Mouse (Mus musculus) heart, adult 2 months (tissue): ENCODE data around the gene 1700025G04Rik. TPM values are rescaled to one million over a fixed set of nuclear protein-coding genes. Genes with fewer than 3 reads are reported as not detected.
A peak's percentile ranks its signal among the peaks of the same experiment; 100 is the strongest.

Experiments used
- DNase-seq, 2 experiments: peaks; one replicate each; pipeline ENCODE4 v3.0.0; 2021
- H3K27ac ChIP-seq: fragments of 200-600 bp; 2 replicates; pipeline ENCODE4 v1.8.1; 2022
- H3K27me3 ChIP-seq: fragments of 200-500 bp; 2 replicates; pipeline ENCODE4 v1.6.1; 2012; ENCODE audit warnings: mild to moderate bottlenecking, low read length, inconsistent platforms, mixed read lengths; ENCODE audit not compliant: control insufficient read depth, insufficient read depth
- H3K36me3 ChIP-seq: fragments of 200-500 bp; 2 replicates; pipeline ENCODE4 v1.6.1; 2012; ENCODE audit warnings: low read length, inconsistent platforms; ENCODE audit not compliant: control insufficient read depth, insufficient read depth
- H3K4me1 ChIP-seq: fragments of 200-500 bp; 2 replicates; pipeline ENCODE4 v1.6.1; 2011; ENCODE audit warnings: low read length; ENCODE audit not compliant: control insufficient read depth, insufficient read depth
- H3K4me3 ChIP-seq: fragments of 200-600 bp; 2 replicates; pipeline ENCODE4 v1.8.1; 2022
- H3K79me2 ChIP-seq: fragments of 200-500 bp; replicated peaks from 2 replicates; pipeline ENCODE4 v1.6.1; 2012; ENCODE audit warnings: mild to moderate bottlenecking, inconsistent platforms, low read length, moderate library complexity, mixed read lengths; ENCODE audit not compliant: control insufficient read depth, insufficient read depth
- H3K9ac ChIP-seq: fragments of 200-500 bp; 2 replicates; pipeline ENCODE4 v1.6.1; 2012; ENCODE audit warnings: low read depth, mild to moderate bottlenecking, control low read depth, inconsistent platforms, low read length, mixed read lengths
- CTCF ChIP-seq: fragments of 200-600 bp; IDR thresholded peaks from 2 replicates; pipeline ENCODE4 v1.8.1; 2022; ENCODE audit warnings: antibody characterized with exemption, mild to moderate bottlenecking, moderate library complexity
- EP300 ChIP-seq: fragments of 200-500 bp; IDR thresholded peaks from 2 replicates; pipeline ENCODE4 v1.6.1; 2011; ENCODE audit warnings: low read depth, low read length, control low read depth; ENCODE audit not compliant: insufficient read depth
- POLR2A ChIP-seq: fragments of 200-500 bp; IDR thresholded peaks from 2 replicates; pipeline ENCODE4 v1.6.1; 2011; ENCODE audit warnings: mild to moderate bottlenecking, low read depth, low read length, control low read depth; ENCODE audit not compliant: insufficient read depth
- WGBS: fragments of 180-500 bp; shearing (Covaris S2); methylation state at CpG from one replicate; pipeline ENCODE4 v1.1.7; 2018; 5-methylcytosine and 5-hydroxymethylcytosine counted together
- intact Hi-C: fragments of 180-260 bp; cut with DNase I; formaldehyde crosslinking; loops from one replicate; pipeline ENCODE4 v1.15.1; 2025
- polyA plus RNA-seq: library from polyadenylated mRNA; depleted of rRNA; stranded (reverse); fragments of >200 nt; gene quantifications from 2 replicates; pipeline ENCODE4 v1.2.3, GENCODE M21; 2012
- total RNA-seq, 2 experiments: library from RNA; stranded (reverse); gene quantifications; 2 replicates each; pipeline ENCODE4 v1.2.3; 2021

The 1700025G04Rik gene
- total and polyA plus RNA-seq, 3 experiments = 11.0 to 46.1 (median 40.4) TPM

GRCm38 (mm10) chr1:152106136-152106535, 16.2 kb upstream of the 1700025G04Rik start:
- intact Hi-C loops = no loop called here
- H3K4me3 ChIP-seq = no peak overlapping the region
- no peak overlapping the region for H3K9ac ChIP-seq
- no peaks in the 10 kb centered on the region for H3K36me3 ChIP-seq
- H3K27ac ChIP-seq = no peak overlapping the region
- DNase-seq = no peak
- no peaks in the 10 kb centered on the region for H3K27me3 ChIP-seq
- no peaks in the 10 kb centered on the region for H3K4me1 ChIP-seq
- H3K79me2 ChIP-seq = no peaks in the 10 kb centered on the region
- 87% methylated on average over 2 of the region's 2 CpGs for WGBS
- TF ChIP-seq EP300 = no peak
- TF ChIP-seq CTCF = no peak
- no peak for TF ChIP-seq POLR2A

DNA sequence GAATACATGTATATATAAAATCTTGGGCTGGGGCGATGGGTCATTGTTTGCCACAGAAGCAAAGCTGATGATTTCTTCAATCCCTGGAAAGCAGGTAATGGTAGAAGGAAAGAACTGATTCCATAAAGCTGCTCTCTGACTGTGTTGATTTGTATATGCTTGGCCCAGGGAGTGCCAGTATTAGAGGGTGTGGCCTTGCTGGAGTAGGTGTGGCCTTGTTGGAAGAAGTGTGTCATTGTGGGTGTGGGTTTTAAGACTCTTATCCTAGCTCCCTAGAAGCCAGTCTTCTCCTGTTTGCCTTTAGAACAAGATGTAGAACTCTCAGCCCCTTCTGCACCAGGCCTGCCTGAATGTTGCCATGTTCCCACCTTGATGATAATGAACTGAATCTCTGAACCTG, 15.3 kb upstream of the 1700025G04Rik start:
- 98% methylated on average over 1 of the region's 1 CpGs for WGBS
- no peak for DNase-seq
- no peak overlapping the region for H3K27ac ChIP-seq

GRCm38 (mm10) chr1:152101746-152102145, 11.8 kb upstream of the 1700025G04Rik start:
- Histone ChIP-seq H3K4me3 (no peak overlapping the region), H3K27me3 (no peaks in the 10 kb centered on the region), H3K4me1 (no peaks in the 10 kb centered on the region), H3K36me3 (no peaks in the 10 kb centered on the region), H3K79me2 (no peaks in the 10 kb centered on the region), H3K9ac (no peak overlapping the region), H3K27ac (no peak overlapping the region)
- DNase-seq = no peak
- WGBS = 64% methylated on average over 5 of the region's 5 CpGs
- intact Hi-C loops = no loop called here
- TF ChIP-seq EP300 = no peak
- no peak for TF ChIP-seq POLR2A
- TF ChIP-seq CTCF = no peak

More for the DNA sequence above, 15.3 kb upstream of the 1700025G04Rik start:
- Histone ChIP-seq H3K27me3 (no peaks in the 10 kb centered on the region), H3K36me3 (no peaks in the 10 kb centered on the region), H3K4me3 (no peak overlapping the region), H3K4me1 (no peaks in the 10 kb centered on the region), H3K9ac (no peak overlapping the region), H3K79me2 (no peaks in the 10 kb centered on the region)
- TF ChIP-seq POLR2A = no peak
- TF ChIP-seq CTCF = no peak
- intact Hi-C loops = no loop called here

DNA sequence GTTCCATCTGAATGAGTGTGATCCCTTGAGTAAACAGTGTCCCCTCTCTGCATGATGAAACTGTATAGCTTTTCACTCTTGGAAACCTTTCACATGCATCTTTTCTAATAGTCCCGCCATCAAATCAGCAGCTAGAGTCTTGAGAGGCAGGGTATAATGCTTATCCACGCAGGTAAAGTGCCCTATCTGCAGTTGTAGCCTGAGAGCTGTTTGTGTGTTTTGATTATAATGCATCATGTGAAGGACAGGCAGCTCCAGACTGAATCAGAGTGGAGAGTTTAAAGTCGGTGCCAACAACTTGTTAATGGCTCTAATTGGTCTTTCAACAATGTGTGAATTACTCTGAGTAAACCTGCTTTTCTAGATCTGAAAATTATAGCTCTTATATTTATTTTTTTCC, 6.1 kb upstream of the 1700025G04Rik start:
- no peak for DNase-seq
- WGBS = 74% methylated on average over 3 of the region's 3 CpGs
- Histone ChIP-seq H3K9ac (no peak overlapping the region), H3K79me2 (no peaks in the 10 kb centered on the region), H3K27ac (no peak overlapping the region), H3K4me1 (no peaks in the 10 kb centered on the region), H3K4me3 (no peak overlapping the region), H3K27me3 (no peaks in the 10 kb centered on the region), H3K36me3 (no peaks in the 10 kb centered on the region)
- intact Hi-C loops = no loop called here
- TF ChIP-seq POLR2A (no peak), CTCF (no peak), EP300 (no peak)

DNA sequence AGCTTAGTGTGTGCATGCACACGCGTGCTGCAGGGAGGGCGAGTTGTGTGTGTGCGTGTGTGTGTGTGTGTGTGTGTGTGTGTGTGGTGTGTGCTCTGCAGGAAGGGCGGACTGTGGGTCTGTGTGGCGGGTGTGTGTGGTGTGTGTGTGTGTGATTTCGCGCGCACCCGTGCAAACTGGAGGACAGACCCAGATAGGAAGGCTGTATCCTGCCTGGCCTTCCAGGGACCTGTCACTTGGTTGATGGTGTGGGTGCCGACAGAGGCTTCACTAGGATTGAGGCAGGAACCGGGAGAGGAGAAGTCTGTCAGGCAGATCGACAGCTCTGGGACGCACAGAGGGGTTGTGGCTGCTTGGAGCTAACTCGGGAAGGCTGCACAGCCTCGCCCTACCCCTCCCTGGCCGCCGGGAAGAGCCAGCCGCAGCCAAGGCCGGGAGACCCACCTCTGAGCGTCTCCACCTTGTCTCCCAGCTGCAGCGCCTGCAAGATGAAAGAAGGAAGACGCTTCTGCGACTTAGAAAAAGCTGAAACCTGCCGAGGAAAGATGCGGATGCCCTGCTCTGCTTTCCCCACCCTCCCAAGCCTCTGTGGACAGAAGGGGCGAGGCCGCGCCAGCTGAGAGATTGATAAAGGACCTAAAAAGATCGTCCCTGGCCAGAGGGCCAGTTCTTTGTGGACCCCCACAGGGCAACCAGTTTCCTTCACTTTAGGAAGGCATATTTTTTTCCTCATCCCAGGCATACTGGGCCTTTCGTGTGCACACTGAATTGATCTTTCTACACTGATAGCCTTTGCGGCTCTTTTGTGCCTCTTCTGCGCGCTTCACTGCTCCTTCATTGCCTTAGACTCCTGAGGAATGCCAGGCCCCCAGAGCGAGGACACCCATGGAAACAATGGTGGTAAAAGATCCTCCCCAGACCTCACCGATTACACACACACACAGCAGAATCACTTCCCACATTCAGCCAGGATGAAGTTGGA, 930 bp upstream of the 1700025G04Rik start:
- TF ChIP-seq EP300 (no peak), CTCF (no peak), POLR2A (no peak)

DNA sequence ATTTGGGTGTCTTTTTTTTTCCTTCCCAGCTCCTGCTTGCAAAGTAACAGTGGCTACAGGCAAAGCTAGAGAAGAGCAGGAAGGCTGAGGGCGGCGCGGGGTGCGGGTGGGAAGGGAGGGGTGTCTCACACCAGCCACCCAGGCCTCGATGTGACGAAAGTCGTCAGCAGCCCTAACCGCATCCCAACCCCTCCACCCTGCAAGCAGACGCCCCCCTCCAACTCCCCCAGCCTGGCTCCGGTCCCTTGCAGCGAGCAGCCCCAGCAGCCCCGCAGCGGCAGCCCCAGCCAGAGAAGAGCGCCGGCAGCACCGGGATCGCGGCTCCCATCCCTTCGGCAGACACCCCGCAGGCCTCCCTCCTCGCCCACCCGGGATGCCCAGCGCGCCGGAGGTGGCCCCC, 399 bp downstream of the 1700025G04Rik start:
- H3K27ac ChIP-seq = peak overlapping the region; percentile 93
- peaks cover 8% of the 10 kb centered on the region for H3K4me1 ChIP-seq
- TF ChIP-seq CTCF (no peak), POLR2A (no peak), EP300 (no peak)
- H3K27me3 ChIP-seq = no peaks in the 10 kb centered on the region
- under 1% methylated on average over 25 of the region's 25 CpGs for WGBS
- DNase-seq = peak; percentile 50 to 66
- peak overlapping the region; percentile 91 for H3K4me3 ChIP-seq
- H3K79me2 ChIP-seq = no peaks in the 10 kb centered on the region
- H3K9ac ChIP-seq = peak overlapping the region; percentile 93
- H3K36me3 ChIP-seq = peaks cover 2% of the 10 kb centered on the region; the same call in 1 of the 2 replicates
- intact Hi-C loops = loop anchor here (2.0 to 5.0 kb wide), 3 partner anchors 51 to 203 kb away; no protein-coding TSS in a partner anchor

More for the DNA sequence above, 930 bp upstream of the 1700025G04Rik start:
- Histone ChIP-seq H3K79me2 (no peaks in the 10 kb centered on the region), H3K36me3 (no peaks in the 10 kb centered on the region), H3K27me3 (no peaks in the 10 kb centered on the region), H3K27ac (peak overlapping the region; percentile 93), H3K4me3 (peak overlapping the region; percentile 91), H3K4me1 (peaks cover 4% of the 10 kb centered on the region), H3K9ac (peak overlapping the region; percentile 72)
- DNase-seq = peak; percentile 69 to 71
- intact Hi-C loops = loop anchor here (1.0 to 5.0 kb wide), 3 partner anchors 40 to 271 kb away; no protein-coding TSS in a partner anchor
- 11% methylated on average over 36 of the region's 36 CpGs for WGBS
